Mouse (Mus musculus): ENCODE measurements around the gene Ttc29.

- no peak for TF ChIP-seq ZC3H11A (IDR thresholded peaks at IDR 0.05; ENCODE audit: borderline replicate concordance, low read depth, low read length)
- TF ChIP-seq MAFK (IDR thresholded peaks at IDR 0.05; ENCODE audit: insufficient read depth, low read depth, low read length) = no peak
- peak; percentile 86 for TF ChIP-seq ZNF384 (IDR thresholded peaks at IDR 0.05; ENCODE audit: low read depth, low read length)
- TF ChIP-seq CHD2 (IDR thresholded peaks at IDR 0.05; ENCODE audit: low read depth, low read length) = no peak
Observed at GRCm38 (mm10) chr8:78226087-78226486, 13.0 kb downstream of the Ttc29 start.
